In genomic region chr5:35037438-35037837, GRCm38 (mm10) we compare ENCODE assay signal across 26 mouse cellular contexts. TPM values are rescaled to one million over a fixed set of nuclear protein-coding genes. Genes with fewer than 3 reads are reported as not detected.
DNase-seq lines count a peak whose midpoint lies in the region; ATAC-seq and TF ChIP-seq lines count a peak whose summit lies in the region.
"Had no signal": no experiment of that assay in that cellular context is flagged by ENCODE, and none has a peak within 500 bp of the region (broad histone marks: within the 10 kb centered on the region; RNA-seq: fewer than 3 reads in every experiment).

No protein-coding gene starts in this region.

- TF ChIP-seq POLR2A in heart, adult 2 months (IDR thresholded peaks at IDR 0.05; ENCODE audit: insufficient read depth, low read depth, low read length) = no peak
- no peak for TF ChIP-seq POLR2A in myocyte (IDR thresholded peaks at IDR 0.05; ENCODE audit: insufficient read length, low read depth)

- TF ChIP-seq CTCF in heart, adult 2 months (IDR thresholded peaks at IDR 0.05) = no peak

- no peak for TF ChIP-seq EP300 in heart, adult 2 months (IDR thresholded peaks at IDR 0.05; ENCODE audit: insufficient read depth, low read depth, low read length)

- no peak overlapping the region for H3ac ChIP-seq in myocyte (ENCODE audit: control insufficient read depth, insufficient read length)

- no peak for ATAC-seq in midbrain, embryonic 13.5 days
- ATAC-seq: activated CD4-positive, CD25-positive, alpha-beta regulatory T cell, adult 4 months; forebrain, embryonic 15.5 days; intestine, embryonic 15.5 days; midbrain, embryonic 16.5 days had no signal

- no peak for DNase-seq in heart, adult 2 months
- DNase-seq in heart, adult 11 months = no peak
- DNase-seq in urinary bladder, adult 18-20 months (ENCODE audit: low spot score in 2 of 2) = peak; percentile 40 to 78
- DNase-seq in urinary bladder, postnatal 10 days (ENCODE audit: low spot score) = no peak
- DNase-seq in ovary, postnatal 14 days (ENCODE audit: low spot score) = no peak
- DNase-seq in left cerebral cortex, adult 11 months (ENCODE audit: low spot score) = no peak
- DNase-seq: adrenal gland, postnatal 36 days; B cell, adult 2 months; cerebellum, adult 11-12 months; cerebellum, postnatal 14 days; gastrocnemius, postnatal 36 days; heart, postnatal 36 days; layer of hippocampus, adult 9-11 months; liver, embryonic 13.5 days; thymus, adult 18-20 months had no signal

- no peaks in the 10 kb centered on the region for H3K36me3 ChIP-seq in heart, adult 2 months (ENCODE audit: control insufficient read depth, insufficient read depth, low read length)
- H3K36me3 ChIP-seq in myocyte (ENCODE audit: control insufficient read depth, insufficient read depth) = no peaks in the 10 kb centered on the region
- peaks cover 33% of the 10 kb centered on the region for H3K36me3 ChIP-seq in midbrain, embryonic 13.5 days
- H3K36me3 ChIP-seq: intestine, embryonic 15.5 days had no signal

- peaks cover 11% of the 10 kb centered on the region for H3K4me1 ChIP-seq in heart, adult 2 months (ENCODE audit: control insufficient read depth, insufficient read depth, low read length)
- no peaks in the 10 kb centered on the region for H3K4me1 ChIP-seq in midbrain, embryonic 13.5 days (replicated peaks)
- H3K4me1 ChIP-seq: embryonic facial prominence, embryonic 13.5 days; intestine, embryonic 15.5 days; lung, embryonic 15.5 days had no signal

- H3K27ac ChIP-seq in heart, adult 2 months = peak overlapping the region; percentile 56
- no peak overlapping the region for H3K27ac ChIP-seq in midbrain, embryonic 13.5 days
- H3K27ac ChIP-seq: embryonic facial prominence, embryonic 13.5 days; forebrain, embryonic 15.5 days; heart, embryonic 13.5 days; hindbrain, embryonic 14.5 days; intestine, embryonic 15.5 days; liver, embryonic 13.5 days; lung, embryonic 15.5 days had no signal

- no peak overlapping the region for H3K4me3 ChIP-seq in heart, adult 2 months
- no peak overlapping the region for H3K4me3 ChIP-seq in myocyte
- H3K4me3 ChIP-seq in midbrain, embryonic 13.5 days (replicated peaks) = no peak overlapping the region
- H3K4me3 ChIP-seq: embryonic facial prominence, embryonic 13.5 days; forebrain, embryonic 15.5 days; heart, embryonic 13.5 days; intestine, embryonic 15.5 days; liver, embryonic 13.5 days; lung, embryonic 15.5 days had no signal

- H3K4me2 ChIP-seq in myocyte (ENCODE audit: low read depth) = peak overlapping the region; percentile 31
- H3K4me2 ChIP-seq in midbrain, embryonic 13.5 days (replicated peaks) = no peak overlapping the region
- H3K4me2 ChIP-seq: embryonic facial prominence, embryonic 13.5 days; forebrain, embryonic 15.5 days; heart, embryonic 13.5 days; hindbrain, embryonic 14.5 days; intestine, embryonic 15.5 days; liver, embryonic 13.5 days; lung, embryonic 15.5 days had no signal

- no peak overlapping the region for H3K9ac ChIP-seq in heart, adult 2 months (ENCODE audit: low read depth, low read length)
- H3K9ac ChIP-seq in midbrain, embryonic 13.5 days (replicated peaks) = no peak overlapping the region
- H3K9ac ChIP-seq: embryonic facial prominence, embryonic 13.5 days; forebrain, embryonic 15.5 days; heart, embryonic 13.5 days; hindbrain, embryonic 14.5 days; intestine, embryonic 15.5 days; liver, embryonic 13.5 days; lung, embryonic 15.5 days had no signal

- intact Hi-C loops in heart, adult 2 months (cut with DNase I) = no loop called here

- H3K79me2 ChIP-seq in heart, adult 2 months (replicated peaks; ENCODE audit: control insufficient read depth, insufficient read depth, low read length) = no peaks in the 10 kb centered on the region
- no peaks in the 10 kb centered on the region for H3K79me2 ChIP-seq in myocyte (ENCODE audit: control insufficient read depth, insufficient read depth)

- H3K9me3 ChIP-seq in midbrain, embryonic 13.5 days = no peaks in the 10 kb centered on the region
- H3K9me3 ChIP-seq: embryonic facial prominence, embryonic 13.5 days; forebrain, embryonic 15.5 days; heart, embryonic 13.5 days; intestine, embryonic 15.5 days; liver, embryonic 13.5 days; lung, embryonic 15.5 days had no signal

- no peaks in the 10 kb centered on the region for H3K27me3 ChIP-seq in heart, adult 2 months (ENCODE audit: control insufficient read depth, insufficient read depth, low read length)
- H3K27me3 ChIP-seq in myocyte (ENCODE audit: control insufficient read depth, insufficient read depth, insufficient read length) = no peaks in the 10 kb centered on the region
- H3K27me3 ChIP-seq in midbrain, embryonic 13.5 days = no peaks in the 10 kb centered on the region
- H3K27me3 ChIP-seq: embryonic facial prominence, embryonic 13.5 days; forebrain, embryonic 15.5 days; heart, embryonic 13.5 days; intestine, embryonic 15.5 days; liver, embryonic 13.5 days; lung, embryonic 15.5 days had no signal

TF ChIP-seq in myocyte, 11 proteins besides CTCF, POLR2A, EP300 and RAD21:
- no peak for TF ChIP-seq E2F4 (IDR thresholded peaks at IDR 0.05; ENCODE audit: insufficient read depth)
- TF ChIP-seq TCF12 (IDR thresholded peaks at IDR 0.05; ENCODE audit: insufficient read depth, poor library complexity, severe bottlenecking) = no peak
- TF ChIP-seq REST (IDR thresholded peaks at IDR 0.05; ENCODE audit: insufficient read depth, insufficient read length) = no peak
- TF ChIP-seq MYOG (IDR thresholded peaks at IDR 0.05; ENCODE audit: control insufficient read depth in 1 of 3, insufficient read depth in 1 of 3, insufficient read length in 2 of 3, low read depth in 2 of 3) = no peak
- no peak for TF ChIP-seq MAX (IDR thresholded peaks at IDR 0.05; ENCODE audit: low read depth)
- no peak for TF ChIP-seq TCF3 (IDR thresholded peaks at IDR 0.05; ENCODE audit: insufficient read length, low read depth)
- no peak for TF ChIP-seq POLR2AphosphoS2 (IDR thresholded peaks at IDR 0.05; ENCODE audit: insufficient read length, low read depth)
- no peak for TF ChIP-seq CEBPB (IDR thresholded peaks at IDR 0.05; ENCODE audit: insufficient read depth, poor library complexity, severe bottlenecking)
- no peak for TF ChIP-seq MYOD1 (IDR thresholded peaks at IDR 0.05; ENCODE audit: control insufficient read depth in 1 of 3, insufficient read length in 2 of 3, low read depth in 2 of 3)
- TF ChIP-seq USF1 (IDR thresholded peaks at IDR 0.05; ENCODE audit: low read depth) = no peak
- no peak for TF ChIP-seq SRF (IDR thresholded peaks at IDR 0.05; ENCODE audit: control insufficient read depth, insufficient read length, low read depth)

RNA-seq across cellular contexts. Expression of gene Hgfac, which starts 3.9 kb away (rescaled TPM):
- total RNA-seq in heart, adult 2 months (2021) = under 1 TPM; 0.47 to 0.96 TPM
- polyA plus RNA-seq in heart, adult 2 months (2012; rRNA removed) = 0.94 and 1.3 TPM in 2 replicates
- polyA plus RNA-seq in myocyte (2012; fragmentation: generic; extraction: Trizol) = 0.26 TPM
- polyA plus RNA-seq in midbrain, embryonic 13.5 days (2015; fragmentation: Nextera tagmentation; extraction: Ambion mirVana) = 1.0 and 1.2 TPM in 2 replicates

RNA-seq across cellular contexts. Expression of gene Dok7, which starts 19.1 kb away (rescaled TPM):
- 10 to 100 TPM; 34.9 to 35.6 TPM for total RNA-seq in heart, adult 2 months (2021)
- polyA plus RNA-seq in heart, adult 2 months (2012; rRNA removed) = 23.8 and 25.4 TPM in 2 replicates
- polyA plus RNA-seq in myocyte (2012; fragmentation: generic; extraction: Trizol) = 49.5 TPM
- polyA plus RNA-seq in midbrain, embryonic 13.5 days (2015; fragmentation: Nextera tagmentation; extraction: Ambion mirVana) = 2.2 and 3.4 TPM in 2 replicates
- total RNA-seq: megakaryocyte-erythroid progenitor cell, adult 5-6 weeks had no signal
- polyA plus RNA-seq: activated CD4-positive, CD25-positive, alpha-beta regulatory T cell, adult 4 months had no signal

Comparison
In these comparisons a context has a peak if more than half of its experiments do, and no peak if none do; other contexts are left out.
1. DNase-seq: peak in urinary bladder, adult 18-20 months (2 of 2); none in heart, adult 2 months (0 of 2), heart, adult 11 months (single experiment), urinary bladder, postnatal 10 days (single experiment), ovary, postnatal 14 days (single experiment) and left cerebral cortex, adult 11 months (single experiment).